ENCODE assay signal across 7 mouse cellular contexts in genomic region chr10:79908167-79909091, GRCm38 (mm10). TPM values are rescaled to one million over a fixed set of nuclear protein-coding genes. Genes with fewer than 3 reads are reported as not detected.
DNase-seq lines count a peak whose midpoint lies in the region; ATAC-seq and TF ChIP-seq lines count a peak whose summit lies in the region.

Gene Med16 (minus strand): TSS chr10:79908923.

- H3K4me3 ChIP-seq in intestine, postnatal 0 days (ENCODE audit: low read depth, low read length) = peak within 1 kb of the TSS; percentile 82
- peak within 1 kb of the TSS; percentile 64 for H3K4me3 ChIP-seq in midbrain, embryonic 12.5 days
- peak within 1 kb of the TSS; percentile 98 for H3K4me3 ChIP-seq in small intestine, adult 2 months (ENCODE audit: low read depth, low read length)

- no peak; the same call in none of the 2 replicates for TF ChIP-seq POLR2A in small intestine, adult 2 months (IDR thresholded peaks at IDR 0.05; ENCODE audit: low read depth, low read length)

- peak; percentile 97 for ATAC-seq in intestine, postnatal 0 days
- ATAC-seq in midbrain, embryonic 12.5 days (ENCODE audit: low FRiP score, low read depth) = peak; percentile 93

- intact Hi-C loops in left cerebral cortex, postnatal 4 days (cut with DNase I) = no loop called here

- H3K36me3 ChIP-seq in intestine, postnatal 0 days (ENCODE audit: control insufficient read depth, insufficient read depth) = peaks cover 34% of the 10 kb centered on the region
- peaks cover 57% of the 10 kb centered on the region for H3K36me3 ChIP-seq in midbrain, embryonic 12.5 days
- H3K36me3 ChIP-seq in small intestine, adult 2 months (ENCODE audit: control insufficient read depth, insufficient read depth, low read length) = peaks cover 14% of the 10 kb centered on the region

- H3K9ac ChIP-seq in intestine, postnatal 0 days (ENCODE audit: low read depth, low read length) = peak within 1 kb of the TSS; percentile 89
- peak within 1 kb of the TSS; percentile 73 for H3K9ac ChIP-seq in midbrain, embryonic 12.5 days (replicated peaks)

- peak; percentile 97 for DNase-seq in adrenal gland, adult 8-10 months
- DNase-seq in embryo, embryonic 9.5 days (ENCODE audit: extremely low spot score) = peak; percentile 99
- peak; percentile 65 for DNase-seq in gonadal fat pad, adult 2 months (ENCODE audit: low read depth)
- peak; percentile 97 for DNase-seq in left cerebral cortex, postnatal 4 days

- 1% methylated on average over 52 of the region's 52 CpGs for WGBS in intestine, postnatal 0 days
- 2% methylated on average over 52 of the region's 52 CpGs for WGBS in midbrain, embryonic 12.5 days
- WGBS in small intestine, adult 2 months = under 1% methylated on average over 52 of the region's 52 CpGs

- H3K9me3 ChIP-seq in intestine, postnatal 0 days (ENCODE audit: control insufficient read depth) = no peaks in the 10 kb centered on the region
- H3K9me3 ChIP-seq in midbrain, embryonic 12.5 days = no peaks in the 10 kb centered on the region

- no peaks in the 10 kb centered on the region for H3K27me3 ChIP-seq in intestine, postnatal 0 days (replicated peaks; ENCODE audit: control insufficient read depth, insufficient read depth, low read length)
- H3K27me3 ChIP-seq in midbrain, embryonic 12.5 days = no peaks in the 10 kb centered on the region
- H3K27me3 ChIP-seq in small intestine, adult 2 months (ENCODE audit: control insufficient read depth, insufficient read depth, low read length) = no peaks in the 10 kb centered on the region

- H3K27ac ChIP-seq in intestine, postnatal 0 days (ENCODE audit: low read depth, low read length) = peak within 1 kb of the TSS; percentile 96
- peak within 1 kb of the TSS; percentile 98 for H3K27ac ChIP-seq in midbrain, embryonic 12.5 days (replicated peaks)
- peak within 1 kb of the TSS; percentile 98 for H3K27ac ChIP-seq in small intestine, adult 2 months (ENCODE audit: insufficient read depth, low read depth, low read length)

- no peaks in the 10 kb centered on the region for H3K4me1 ChIP-seq in intestine, postnatal 0 days (replicated peaks; ENCODE audit: control insufficient read depth, insufficient read depth, low read length)
- peaks cover 9% of the 10 kb centered on the region for H3K4me1 ChIP-seq in midbrain, embryonic 12.5 days
- H3K4me1 ChIP-seq in small intestine, adult 2 months (ENCODE audit: control insufficient read depth, insufficient read depth, insufficient read length, low read length) = no peaks in the 10 kb centered on the region

- peak within 1 kb of the TSS; percentile 60 for H3K4me2 ChIP-seq in intestine, postnatal 0 days (replicated peaks; ENCODE audit: low read depth)
- peak within 1 kb of the TSS; percentile 46 for H3K4me2 ChIP-seq in midbrain, embryonic 12.5 days (replicated peaks)

- no peak for TF ChIP-seq CTCF in intestine, postnatal 0 days (IDR thresholded peaks at IDR 0.05; ENCODE audit: low read depth)
- no peak for TF ChIP-seq CTCF in small intestine, adult 2 months (IDR thresholded peaks at IDR 0.05; ENCODE audit: extremely low read depth, insufficient read length, insufficient replicate concordance, low read depth, low read length)

RNA-seq across cellular contexts. Expression of gene Med16, which starts in this region (rescaled TPM):
- 10 to 100 TPM; 50.9 to 60.7 (median 57.8) TPM for total RNA-seq in adrenal gland, adult 8-10 months (2022)
- 66.8 and 67.5 TPM in 2 replicates for polyA plus RNA-seq in gonadal fat pad, adult 2 months (2012; rRNA removed)
- 17.0 and 17.8 TPM in 2 replicates for polyA plus RNA-seq in intestine, postnatal 0 days (2015; fragmentation: Nextera tagmentation; extraction: Ambion mirVana)
- 10 to 100 TPM; 56.4 to 59.6 TPM for total RNA-seq in left cerebral cortex, postnatal 4 days (2021)
- 65.4 and 68.4 TPM in 2 replicates for polyA plus RNA-seq in midbrain, embryonic 12.5 days (2016; fragmentation: Nextera tagmentation; extraction: Ambion mirVana)
- 34.8 and 58.1 TPM in 2 replicates for polyA plus RNA-seq in small intestine, adult 2 months (2012; rRNA removed)

Comparison
In these comparisons a context has a peak if more than half of its experiments do, and no peak if none do; other contexts are left out.
1. Peak in every context shown above with its lines: DNase-seq, ATAC-seq, H3K4me3 ChIP-seq and H3K27ac ChIP-seq.